Comparison of ENCODE assay signal across 8 mouse cellular contexts in the genomic region with DNA sequence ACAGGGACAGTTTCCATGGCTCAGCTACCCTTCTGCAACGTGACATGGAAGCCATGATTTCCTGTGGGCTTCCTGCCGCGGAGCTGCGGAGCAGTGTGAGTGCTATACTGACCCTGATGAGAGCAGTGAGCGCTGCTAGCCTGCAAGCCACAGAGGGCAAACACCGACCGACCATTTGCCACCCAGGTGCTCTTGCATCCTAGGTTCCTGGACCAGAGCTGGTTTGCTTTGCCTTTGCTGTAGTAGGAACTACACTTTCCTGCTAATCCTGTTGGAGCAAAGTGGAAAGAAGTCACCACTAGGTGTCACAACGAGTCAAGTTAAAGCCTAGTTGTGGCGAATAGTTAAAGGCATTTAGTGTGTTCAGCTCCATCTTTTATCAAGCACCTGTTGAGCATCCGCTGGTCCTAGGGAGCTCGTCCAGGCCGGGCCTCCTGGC. TPM values are rescaled to one million over a fixed set of nuclear protein-coding genes. Genes with fewer than 3 reads are reported as not detected.
DNase-seq lines count a peak whose midpoint lies in the region; ATAC-seq lines count a peak whose summit lies in the region.

No protein-coding gene starts in this region.

- no peaks in the 10 kb centered on the region for H3K9me3 ChIP-seq in kidney, embryonic 14.5 days (ENCODE audit: control insufficient read depth, low read length)
- no peaks in the 10 kb centered on the region for H3K9me3 ChIP-seq in limb, embryonic 11.5 days (ENCODE audit: control insufficient read depth, low read length)
- no peaks in the 10 kb centered on the region for H3K9me3 ChIP-seq in midbrain, embryonic 15.5 days
- no peaks in the 10 kb centered on the region for H3K9me3 ChIP-seq in stomach, embryonic 15.5 days

- no peak overlapping the region for H3K4me2 ChIP-seq in kidney, embryonic 14.5 days (replicated peaks; ENCODE audit: low read depth, low read length)
- H3K4me2 ChIP-seq in limb, embryonic 11.5 days (ENCODE audit: low read depth, severe bottlenecking), result no peak overlapping the region
- no peak overlapping the region for H3K4me2 ChIP-seq in midbrain, embryonic 15.5 days
- no peak overlapping the region for H3K4me2 ChIP-seq in stomach, embryonic 15.5 days

- WGBS in kidney, embryonic 14.5 days, result 19% methylated on average over 12 of the region's 12 CpGs
- WGBS in limb, embryonic 11.5 days, result 19% methylated on average over 12 of the region's 12 CpGs
- 29% methylated on average over 12 of the region's 12 CpGs for WGBS in midbrain, embryonic 15.5 days
- WGBS in stomach, embryonic 15.5 days, result 15% methylated on average over 12 of the region's 12 CpGs

- H3K9ac ChIP-seq in kidney, embryonic 14.5 days (ENCODE audit: low read depth, low read length), result no peak overlapping the region
- H3K9ac ChIP-seq in limb, embryonic 11.5 days (ENCODE audit: low read length), result no peak overlapping the region
- no peak overlapping the region for H3K9ac ChIP-seq in midbrain, embryonic 15.5 days
- H3K9ac ChIP-seq in stomach, embryonic 15.5 days, result no peak overlapping the region; the same call in 1 of the 2 replicates

- H3K4me3 ChIP-seq in kidney, embryonic 14.5 days (ENCODE audit: low read length), result no peak overlapping the region
- H3K4me3 ChIP-seq in limb, embryonic 11.5 days (ENCODE audit: low read depth, low read length), result no peak overlapping the region
- H3K4me3 ChIP-seq in midbrain, embryonic 15.5 days, result no peak overlapping the region
- H3K4me3 ChIP-seq in stomach, embryonic 15.5 days (replicated peaks), result no peak overlapping the region

- no peak overlapping the region for H3K27ac ChIP-seq in kidney, embryonic 14.5 days (ENCODE audit: low read depth, low read length)
- H3K27ac ChIP-seq in limb, embryonic 11.5 days (replicated peaks; ENCODE audit: low read depth, low read length), result no peak overlapping the region
- H3K27ac ChIP-seq in midbrain, embryonic 15.5 days, result no peak overlapping the region
- no peak overlapping the region for H3K27ac ChIP-seq in stomach, embryonic 15.5 days

- peak; percentile 12 to 21 for DNase-seq in B cell, adult 2 months
- peak; percentile 90 for DNase-seq in embryo, embryonic 10.5 days (ENCODE audit: low spot score)
- DNase-seq in limb, embryonic 11.5 days (ENCODE audit: low spot score), result peak; percentile 76

- no peaks in the 10 kb centered on the region for H3K4me1 ChIP-seq in kidney, embryonic 14.5 days (ENCODE audit: control insufficient read depth, insufficient read depth, low read length)
- H3K4me1 ChIP-seq in limb, embryonic 11.5 days (ENCODE audit: control insufficient read depth, insufficient read depth, low read length), result no peaks in the 10 kb centered on the region
- 0 out of 2 replicates have a peak, but pooled peaks cover 3% of the 10 kb centered on the region for H3K4me1 ChIP-seq in midbrain, embryonic 15.5 days
- H3K4me1 ChIP-seq in stomach, embryonic 15.5 days, result no peaks in the 10 kb centered on the region

- peak; percentile 77 for ATAC-seq in activated CD4-positive, CD25-positive, alpha-beta regulatory T cell, adult 4 months
- peak; percentile 78 for ATAC-seq in granulocyte monocyte progenitor cell, adult 5-6 weeks (replicated peaks; ENCODE audit: poor library complexity, severe bottlenecking)
- peak; percentile 49; the same call in 1 of the 2 replicates for ATAC-seq in kidney, embryonic 14.5 days (ENCODE audit: low FRiP score, low TSS enrichment)
- ATAC-seq in limb, embryonic 11.5 days (ENCODE audit: insufficient number of reproducible peaks, low FRiP score, low TSS enrichment, low read depth), result peak; percentile 39; the same call in 1 of the 2 replicates
- ATAC-seq in midbrain, embryonic 15.5 days (replicated peaks), result peak; percentile 81
- ATAC-seq in stomach, embryonic 15.5 days (ENCODE audit: insufficient read depth, low FRiP score, low read depth), result 0 out of 2 replicates have a peak, but pooled peaks have one; percentile 45

- no peaks in the 10 kb centered on the region for H3K27me3 ChIP-seq in kidney, embryonic 14.5 days (ENCODE audit: control insufficient read depth, insufficient read depth, low read length)
- H3K27me3 ChIP-seq in limb, embryonic 11.5 days (ENCODE audit: control insufficient read depth, insufficient read depth, low read length), result no peaks in the 10 kb centered on the region
- no peaks in the 10 kb centered on the region for H3K27me3 ChIP-seq in midbrain, embryonic 15.5 days (replicated peaks)
- no peaks in the 10 kb centered on the region for H3K27me3 ChIP-seq in stomach, embryonic 15.5 days (replicated peaks)

- H3K36me3 ChIP-seq in kidney, embryonic 14.5 days (ENCODE audit: control insufficient read depth, insufficient read depth, low read length), result no peaks in the 10 kb centered on the region
- no peaks in the 10 kb centered on the region for H3K36me3 ChIP-seq in limb, embryonic 11.5 days (ENCODE audit: control insufficient read depth, insufficient read depth, low read length)
- H3K36me3 ChIP-seq in midbrain, embryonic 15.5 days (replicated peaks), result no peaks in the 10 kb centered on the region
- no peaks in the 10 kb centered on the region for H3K36me3 ChIP-seq in stomach, embryonic 15.5 days

RNA-seq across cellular contexts. Expression of gene Pdcl3, which starts 25.2 kb away (rescaled TPM):
- 100 to 1,000 TPM; 152 to 169 TPM for polyA plus RNA-seq in activated CD4-positive, CD25-positive, alpha-beta regulatory T cell, adult 4 months (2017; shearing (Covaris generic))
- 71.6 and 80.5 TPM in 2 replicates for total RNA-seq in granulocyte monocyte progenitor cell, adult 5-6 weeks (2014; fragmentation: Nextera tagmentation)
- 44.2 and 73.6 TPM in 2 replicates for total RNA-seq in granulocyte monocyte progenitor cell, adult 5-6 weeks (2017)
- polyA plus RNA-seq in kidney, embryonic 14.5 days (2014; fragmentation: Nextera tagmentation; extraction: Ambion mirVana), result 166 and 207 TPM in 2 replicates
- polyA plus RNA-seq in limb, embryonic 11.5 days (2014; fragmentation: Nextera tagmentation; extraction: Ambion mirVana), result 148 and 149 TPM in 2 replicates
- polyA plus RNA-seq in midbrain, embryonic 15.5 days (2015; fragmentation: Nextera tagmentation; extraction: Ambion mirVana), result 147 TPM in 2 replicates
- polyA plus RNA-seq in stomach, embryonic 15.5 days (2015; fragmentation: Nextera tagmentation; extraction: Ambion mirVana), result 174 and 176 TPM in 2 replicates

Comparison
In these comparisons a context has a peak if more than half of its experiments do, and no peak if none do; other contexts are left out.
1. DNase-seq: peak in every context shown above with its lines; median percentile 90 in embryo, embryonic 10.5 days; 76 in limb, embryonic 11.5 days; 16 in B cell, adult 2 months.